Mouse (Mus musculus): ENCODE measurements at regions not wholly inside any gene's neighbourhood (a gene's known extent, or its start where the extent isn't known, plus 50 kb on each side); places are given as distances from the start of the nearest gene placed in this dataset.

- Histone ChIP-seq H3K9me3 (no peaks in the 10 kb centered on the region), H3K27ac (no peak overlapping the region), H3K4me1 (no peaks in the 10 kb centered on the region), H3K36me3 (replicated peaks) (no peaks in the 10 kb centered on the region), H3K4me3 (no peak overlapping the region), H3K27me3 (ENCODE audit: poor library complexity, severe bottlenecking) (no peaks in the 10 kb centered on the region)
- 78% methylated on average over 3 of the region's 3 CpGs for WGBS
- no peak for DNase-seq (ENCODE audit: extremely low spot score, low spot score)
Observed at GRCm38 (mm10) chr4:75700780-75701378, 422.8 kb upstream of the Dmac1 start.

GRCm38 (mm10) chr4:75676590-75677174, 398.6 kb upstream of the Dmac1 start:
- 79% methylated on average over 3 of the region's 3 CpGs for WGBS
- DNase-seq (ENCODE audit: extremely low spot score, low spot score) = no peak
- H3K4me3 ChIP-seq = no peak overlapping the region
- no peaks in the 10 kb centered on the region for H3K4me1 ChIP-seq
- H3K27ac ChIP-seq = no peak overlapping the region
- H3K36me3 ChIP-seq (replicated peaks) = no peaks in the 10 kb centered on the region
- no peaks in the 10 kb centered on the region for H3K9me3 ChIP-seq
- no peaks in the 10 kb centered on the region for H3K27me3 ChIP-seq (ENCODE audit: poor library complexity, severe bottlenecking)

- H3K4me1 ChIP-seq = no peaks in the 10 kb centered on the region
- no peaks in the 10 kb centered on the region for H3K9me3 ChIP-seq
- H3K4me3 ChIP-seq = no peak overlapping the region
- H3K27me3 ChIP-seq (ENCODE audit: poor library complexity, severe bottlenecking) = no peaks in the 10 kb centered on the region
- no peak overlapping the region for H3K27ac ChIP-seq
- DNase-seq (ENCODE audit: extremely low spot score, low spot score) = no peak
- no peaks in the 10 kb centered on the region for H3K36me3 ChIP-seq (replicated peaks)
Observed at GRCm38 (mm10) chr4:75641046-75641445, 362.9 kb upstream of the Dmac1 start.

GRCm38 (mm10) chr4:75636627-75637026, 358.5 kb upstream of the Dmac1 start:
- no peak for DNase-seq (ENCODE audit: extremely low spot score, low spot score)

GRCm38 (mm10) chr4:75589901-75590300, 311.8 kb upstream of the Dmac1 start:
- H3K9me3 ChIP-seq = no peaks in the 10 kb centered on the region
- 90% methylated on average over 3 of the region's 3 CpGs for WGBS
- H3K4me1 ChIP-seq = peaks cover 6% of the 10 kb centered on the region
- H3K36me3 ChIP-seq (replicated peaks) = no peaks in the 10 kb centered on the region
- H3K27me3 ChIP-seq (ENCODE audit: poor library complexity, severe bottlenecking) = no peaks in the 10 kb centered on the region
- H3K27ac ChIP-seq = no peak overlapping the region
- no peak overlapping the region for H3K4me3 ChIP-seq
- no peak for DNase-seq (ENCODE audit: extremely low spot score, low spot score)

More at GRCm38 (mm10) chr4:75636627-75637026, 358.5 kb upstream of the Dmac1 start:
- H3K27ac ChIP-seq = no peak overlapping the region
- H3K9me3 ChIP-seq = no peaks in the 10 kb centered on the region
- no peaks in the 10 kb centered on the region for H3K27me3 ChIP-seq (ENCODE audit: poor library complexity, severe bottlenecking)
- H3K36me3 ChIP-seq (replicated peaks) = no peaks in the 10 kb centered on the region
- 37% methylated on average over 1 of the region's 1 CpGs for WGBS
- no peak overlapping the region for H3K4me3 ChIP-seq
- no peaks in the 10 kb centered on the region for H3K4me1 ChIP-seq

GRCm38 (mm10) chr4:75588095-75588875, 310.2 kb upstream of the Dmac1 start:
- H3K36me3 ChIP-seq (replicated peaks) = no peaks in the 10 kb centered on the region
- H3K4me1 ChIP-seq = peaks cover 6% of the 10 kb centered on the region
- no peak overlapping the region for H3K27ac ChIP-seq
- no peaks in the 10 kb centered on the region for H3K9me3 ChIP-seq
- WGBS = 33% methylated on average over 6 of the region's 6 CpGs
- no peak overlapping the region for H3K4me3 ChIP-seq
- no peak for DNase-seq (ENCODE audit: extremely low spot score, low spot score)
- H3K27me3 ChIP-seq (ENCODE audit: poor library complexity, severe bottlenecking) = no peaks in the 10 kb centered on the region

GRCm38 (mm10) chr4:75579865-75580264, 301.8 kb upstream of the Dmac1 start:
- Histone ChIP-seq H3K9me3 (no peaks in the 10 kb centered on the region), H3K4me1 (no peaks in the 10 kb centered on the region), H3K4me3 (no peak overlapping the region), H3K27me3 (ENCODE audit: poor library complexity, severe bottlenecking) (no peaks in the 10 kb centered on the region), H3K27ac (no peak overlapping the region), H3K36me3 (replicated peaks) (no peaks in the 10 kb centered on the region)
- DNase-seq (ENCODE audit: extremely low spot score, low spot score) = no peak
- WGBS = 91% methylated on average over 1 of the region's 1 CpGs

- no peak overlapping the region for H3K27ac ChIP-seq
- no peaks in the 10 kb centered on the region for H3K9me3 ChIP-seq
- no peak for DNase-seq (ENCODE audit: extremely low spot score, low spot score)
- H3K27me3 ChIP-seq (ENCODE audit: poor library complexity, severe bottlenecking) = no peaks in the 10 kb centered on the region
- H3K36me3 ChIP-seq (replicated peaks) = no peaks in the 10 kb centered on the region
- no peak overlapping the region for H3K4me3 ChIP-seq
- no peaks in the 10 kb centered on the region for H3K4me1 ChIP-seq
Observed at GRCm38 (mm10) chr4:75572603-75573002, 294.5 kb upstream of the Dmac1 start.

GRCm38 (mm10) chr4:75567630-75568029, 289.5 kb upstream of the Dmac1 start:
- Histone ChIP-seq H3K4me3 (no peak overlapping the region), H3K4me1 (peaks cover 5% of the 10 kb centered on the region; the same call in 1 of the 2 replicates), H3K27ac (no peak overlapping the region), H3K9me3 (no peaks in the 10 kb centered on the region), H3K27me3 (ENCODE audit: poor library complexity, severe bottlenecking) (no peaks in the 10 kb centered on the region), H3K36me3 (replicated peaks) (no peaks in the 10 kb centered on the region)
- no peak for DNase-seq (ENCODE audit: extremely low spot score, low spot score)
- 92% methylated on average over 2 of the region's 2 CpGs for WGBS

- no peak overlapping the region; the same call in 1 of the 2 replicates for H3K27ac ChIP-seq
- 10% methylated on average over 4 of the region's 4 CpGs for WGBS
- no peaks in the 10 kb centered on the region for H3K27me3 ChIP-seq (ENCODE audit: poor library complexity, severe bottlenecking)
- H3K36me3 ChIP-seq (replicated peaks) = no peaks in the 10 kb centered on the region
- no peak overlapping the region for H3K4me3 ChIP-seq
- H3K9me3 ChIP-seq = no peaks in the 10 kb centered on the region
- H3K4me1 ChIP-seq = peaks cover 10% of the 10 kb centered on the region
- DNase-seq (ENCODE audit: extremely low spot score, low spot score) = no peak
Observed at GRCm38 (mm10) chr4:75562480-75562879, 284.4 kb upstream of the Dmac1 start.

GRCm38 (mm10) chr4:75561792-75562191, 283.7 kb upstream of the Dmac1 start:
- Histone ChIP-seq H3K36me3 (replicated peaks) (no peaks in the 10 kb centered on the region), H3K9me3 (no peaks in the 10 kb centered on the region), H3K4me3 (no peak overlapping the region), H3K27me3 (ENCODE audit: poor library complexity, severe bottlenecking) (no peaks in the 10 kb centered on the region), H3K4me1 (peaks cover 10% of the 10 kb centered on the region), H3K27ac (no peak overlapping the region)
- no peak for DNase-seq (ENCODE audit: extremely low spot score, low spot score)
- 81% methylated on average over 1 of the region's 1 CpGs for WGBS

GRCm38 (mm10) chr4:75537787-75538186, 259.7 kb upstream of the Dmac1 start:
- no peak overlapping the region for H3K4me3 ChIP-seq
- no peaks in the 10 kb centered on the region for H3K36me3 ChIP-seq (replicated peaks)
- no peaks in the 10 kb centered on the region for H3K27me3 ChIP-seq (ENCODE audit: poor library complexity, severe bottlenecking)
- WGBS = 95% methylated on average over 2 of the region's 2 CpGs
- no peak overlapping the region for H3K27ac ChIP-seq
- H3K4me1 ChIP-seq = no peaks in the 10 kb centered on the region
- no peak for DNase-seq (ENCODE audit: extremely low spot score, low spot score)
- H3K9me3 ChIP-seq = no peaks in the 10 kb centered on the region

GRCm38 (mm10) chr4:75535067-75535466, 257.0 kb upstream of the Dmac1 start:
- WGBS = 95% methylated on average over 7 of the region's 7 CpGs
- DNase-seq (ENCODE audit: extremely low spot score, low spot score) = no peak
- H3K9me3 ChIP-seq = no peaks in the 10 kb centered on the region
- no peaks in the 10 kb centered on the region for H3K4me1 ChIP-seq
- H3K36me3 ChIP-seq (replicated peaks) = no peaks in the 10 kb centered on the region
- no peak overlapping the region for H3K27ac ChIP-seq
- H3K27me3 ChIP-seq (ENCODE audit: poor library complexity, severe bottlenecking) = no peaks in the 10 kb centered on the region
- H3K4me3 ChIP-seq = no peak overlapping the region
